Mouse (Mus musculus): ENCODE data around the gene Gm15557.

DNA sequence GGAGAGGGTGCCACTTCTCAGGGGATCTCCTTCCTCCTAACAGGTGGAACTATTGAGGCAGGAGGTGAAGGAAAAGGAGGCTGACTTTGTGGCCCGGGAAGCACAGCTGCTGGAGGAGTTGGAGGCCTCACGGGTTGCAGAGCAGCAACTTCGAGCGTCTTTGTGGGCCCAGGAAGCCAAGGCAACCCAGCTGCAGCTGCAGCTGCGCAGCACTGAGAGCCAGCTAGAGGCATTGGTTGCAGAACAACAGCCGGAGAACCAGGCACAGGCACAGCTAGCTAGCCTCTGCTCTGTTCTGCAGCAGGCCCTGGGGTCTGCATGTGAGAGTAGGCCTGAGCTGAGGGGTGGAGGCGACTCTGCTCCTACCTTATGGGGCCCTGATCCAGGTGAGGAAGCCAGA is 45.2 kb downstream of the Gm15557 start:
- TF ChIP-seq CTCF (IDR thresholded peaks at IDR 0.05; ENCODE audit: low read depth) = no peak
- TF ChIP-seq EP300 (optimal IDR thresholded peaks at IDR 0.05) = no peak

Measured in stomach, postnatal 0 days (tissue).